Mouse (Mus musculus) urinary bladder, postnatal 10 days (tissue): ENCODE results near the gene Ube2h.
"Not testable (repeated sequence)": the region's sequence is repeated elsewhere in the genome, so short reads cannot be mapped to it uniquely, and the experiment has no call there.

ENCODE experiments used
- DNase-seq: peaks from one replicate; pipeline ENCODE4 v3.0.0; 2022; ENCODE audit warnings: low spot score

Gene Ube2h

DNA sequence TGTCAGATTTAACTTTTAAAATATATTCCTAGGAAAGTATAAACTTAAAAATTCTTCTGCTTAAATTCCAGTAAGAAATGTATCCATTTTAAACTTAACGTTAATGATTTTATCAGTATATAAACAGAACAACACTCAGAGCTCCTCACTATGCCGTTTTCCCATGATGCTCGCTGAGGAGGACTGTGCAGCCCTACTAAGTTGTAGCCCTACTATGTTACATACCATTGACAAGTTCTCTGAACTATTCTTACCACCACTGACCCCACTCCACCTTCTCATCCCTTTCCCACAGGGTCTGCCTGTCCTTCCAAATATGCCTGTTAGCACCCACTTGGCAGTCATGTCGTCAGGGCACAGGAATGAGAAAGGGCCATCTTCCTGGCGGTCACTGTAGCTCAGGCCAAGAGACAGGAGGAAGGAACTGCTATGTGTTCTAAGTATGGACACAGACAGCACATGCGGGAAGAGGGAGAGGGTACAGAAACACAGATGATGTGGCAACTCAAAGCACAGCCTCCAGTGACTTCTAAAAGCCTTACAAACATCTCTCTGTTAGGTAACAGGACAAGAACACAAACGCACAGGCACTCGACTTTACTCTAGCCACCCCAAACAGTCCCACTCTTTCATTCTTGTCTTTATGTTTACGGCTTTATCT, 60.9 kb downstream of the Ube2h start:
- no peak for DNase-seq

DNA sequence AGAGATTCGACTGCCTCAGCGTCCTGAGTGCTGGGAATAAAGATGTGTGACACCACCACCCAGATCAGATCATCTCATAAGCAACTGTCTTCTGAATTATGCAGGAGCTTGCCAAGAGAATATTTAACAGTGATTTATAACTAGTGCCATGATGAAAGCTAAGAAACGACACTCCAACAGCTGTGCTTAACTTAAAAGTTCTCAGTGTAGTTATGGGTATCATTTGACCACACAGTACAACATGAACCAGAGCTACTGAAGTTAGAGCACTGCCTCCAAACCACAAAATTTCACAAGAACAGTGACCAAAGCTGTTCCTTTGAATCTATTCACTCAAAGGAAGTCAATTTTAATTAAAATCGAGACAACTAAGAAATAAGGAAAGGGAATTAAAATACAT, 61.4 kb downstream of the Ube2h start:
- no peak for DNase-seq

DNA sequence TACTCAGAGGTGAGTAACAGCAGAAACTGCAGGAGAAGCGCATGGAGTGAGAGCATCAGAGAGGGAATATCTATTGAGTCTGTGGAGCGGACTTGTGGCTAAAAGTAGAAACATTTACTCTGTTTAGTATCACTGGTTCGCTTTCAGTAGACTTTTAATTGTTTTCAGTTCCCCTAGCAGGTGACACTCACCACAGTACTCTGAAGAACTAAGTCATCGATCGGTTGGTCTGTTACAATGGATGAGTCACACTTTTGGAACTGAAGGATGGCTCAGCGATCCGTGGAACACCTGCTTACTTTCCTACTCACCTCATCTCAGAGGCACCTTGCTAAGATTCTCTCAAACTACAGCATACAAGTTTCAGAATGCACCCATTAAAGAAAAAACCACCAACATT, 64.2 kb downstream of the Ube2h start:
- no peak for DNase-seq

DNA sequence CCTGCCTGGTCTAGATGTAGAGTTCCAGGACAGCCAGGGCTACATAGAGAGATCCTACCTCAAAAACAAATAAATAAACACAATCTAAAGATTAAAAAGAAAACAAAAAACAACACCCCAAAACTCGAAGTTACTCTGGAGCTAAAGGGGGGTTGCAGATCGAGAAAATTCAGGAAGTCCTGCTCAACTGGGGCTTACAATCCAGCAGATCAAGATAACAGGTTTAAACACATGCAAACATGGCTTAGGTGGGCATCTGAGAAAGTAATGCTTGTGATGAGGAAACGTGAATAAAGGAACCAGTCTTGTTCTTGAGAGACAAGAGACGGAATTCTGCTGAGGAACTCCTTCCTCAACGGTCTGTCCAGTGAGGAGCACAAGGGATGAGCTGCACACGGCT, 65.1 kb downstream of the Ube2h start:
- no peak for DNase-seq

DNA sequence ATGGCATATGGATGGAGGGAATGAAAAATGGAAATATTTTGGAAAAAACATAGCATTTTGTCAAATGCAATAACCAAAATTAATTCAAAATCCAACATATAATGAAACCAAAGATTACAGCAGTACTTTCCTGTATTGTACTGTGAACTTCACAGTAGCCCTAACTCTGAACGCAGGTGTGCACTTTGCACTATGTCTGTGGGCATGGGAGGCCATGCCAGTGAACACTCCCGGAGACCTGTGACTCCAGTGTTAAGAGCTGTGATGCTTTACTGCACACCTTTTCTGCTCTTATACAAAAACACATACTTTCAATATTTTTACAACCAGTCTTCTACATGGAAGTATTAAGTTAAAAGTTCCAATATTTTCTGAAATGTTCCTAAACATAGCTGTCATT, 66.3 kb downstream of the Ube2h start:
- no peak for DNase-seq

DNA sequence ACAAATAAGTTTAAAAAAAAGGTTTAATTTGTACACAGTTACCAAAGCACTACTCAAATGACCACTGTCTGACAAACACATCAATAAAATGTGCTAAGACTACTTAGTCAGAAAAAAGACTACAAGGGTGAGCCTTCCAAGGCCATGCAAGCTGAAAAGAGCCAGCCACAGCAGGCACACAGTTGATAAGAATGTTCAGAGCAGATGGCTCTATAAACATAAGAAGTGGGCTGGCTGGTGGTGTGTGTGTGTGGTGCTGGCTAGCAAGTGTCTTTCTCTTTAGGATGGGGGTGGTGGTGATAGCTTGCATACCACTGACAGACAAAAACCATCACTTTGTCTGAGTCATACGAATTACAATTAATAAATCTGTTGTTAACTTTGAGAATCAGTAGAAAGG, 67.8 kb downstream of the Ube2h start:
- no peak for DNase-seq

DNA sequence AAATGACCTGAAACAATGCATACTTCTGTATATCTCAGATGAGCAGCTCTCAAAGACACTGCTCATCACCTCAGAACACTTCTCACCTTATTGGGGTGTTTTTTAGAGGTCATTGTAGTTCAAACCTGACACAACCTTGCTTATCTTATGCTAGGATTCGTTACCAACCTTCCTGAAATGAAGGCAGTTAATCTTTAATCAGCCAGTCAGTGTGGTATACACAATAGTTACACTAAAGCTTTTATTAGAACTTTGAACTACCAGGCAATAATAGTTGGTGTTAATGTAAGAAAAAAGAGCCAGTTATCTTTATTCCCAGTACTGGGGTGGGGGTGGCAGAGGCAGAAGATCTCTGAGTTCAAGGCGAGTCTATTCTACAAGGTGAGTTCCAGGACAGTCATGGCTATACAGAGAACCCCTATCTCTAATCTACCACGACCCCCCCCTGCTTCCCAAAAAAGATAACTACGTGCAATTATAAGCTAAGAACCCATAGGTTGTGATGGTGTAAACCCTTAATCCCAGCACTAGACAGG, 72.5 kb downstream of the Ube2h start:
- DNase-seq = no peak

DNA sequence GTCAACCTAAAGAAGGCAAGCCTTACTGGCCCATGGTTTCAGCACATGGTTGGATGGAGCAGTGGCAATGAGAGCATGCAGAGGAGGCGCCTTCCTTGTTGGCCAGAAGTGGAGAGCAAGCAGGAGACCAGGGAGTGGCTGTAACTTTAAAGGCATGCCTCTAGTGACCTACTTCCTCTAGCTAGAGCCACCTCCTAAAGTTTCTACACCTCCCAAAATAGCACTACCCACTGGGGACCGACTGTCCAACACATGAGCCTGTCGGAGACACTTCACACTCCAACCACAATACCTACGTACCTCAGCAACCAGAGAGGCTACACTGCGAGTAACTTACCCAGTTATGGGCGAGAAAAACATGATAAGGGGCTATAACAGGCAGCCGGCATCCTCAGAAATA, 74.1 kb downstream of the Ube2h start:
- no peak for DNase-seq

DNA sequence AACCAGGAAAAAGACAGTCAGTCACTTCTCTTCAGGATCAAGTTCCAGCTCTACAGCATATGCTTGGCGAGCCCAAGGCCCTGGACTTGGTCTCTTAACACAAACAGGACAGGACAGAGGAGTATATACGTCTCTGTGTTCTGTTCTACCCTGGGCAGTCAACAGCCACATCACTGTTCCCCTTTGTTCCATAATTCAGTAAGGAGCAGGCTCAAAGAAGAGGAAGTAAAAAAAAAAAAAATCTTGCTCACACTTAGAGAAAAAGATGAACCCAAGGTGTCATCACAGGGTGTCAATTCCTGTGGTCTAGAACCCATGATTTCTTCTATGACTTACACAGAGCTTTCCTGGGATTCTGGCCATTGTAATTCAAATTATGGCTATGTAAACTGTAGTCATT, 75.4 kb downstream of the Ube2h start:
- no peak for DNase-seq

DNA sequence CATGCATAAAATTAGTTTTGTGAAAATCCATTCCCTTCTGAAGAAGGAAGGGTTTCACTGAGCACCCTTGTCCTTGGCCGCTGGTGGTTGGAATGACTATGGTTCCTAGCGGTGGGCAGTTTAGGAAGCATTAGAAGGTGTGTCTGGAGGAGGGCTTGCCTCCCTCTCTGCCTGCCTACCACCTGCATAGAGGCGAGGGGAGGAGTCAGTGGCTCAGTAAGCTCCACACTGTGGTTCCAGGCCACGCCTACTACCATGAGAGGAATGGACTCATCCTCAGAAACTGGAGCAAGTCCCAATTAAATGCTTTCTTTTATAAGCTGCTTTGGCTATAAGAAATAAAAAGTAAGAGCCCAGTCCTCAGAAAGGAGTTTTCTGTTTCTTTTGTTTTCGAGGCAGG, 76.0 kb downstream of the Ube2h start:
- no peak for DNase-seq

DNA sequence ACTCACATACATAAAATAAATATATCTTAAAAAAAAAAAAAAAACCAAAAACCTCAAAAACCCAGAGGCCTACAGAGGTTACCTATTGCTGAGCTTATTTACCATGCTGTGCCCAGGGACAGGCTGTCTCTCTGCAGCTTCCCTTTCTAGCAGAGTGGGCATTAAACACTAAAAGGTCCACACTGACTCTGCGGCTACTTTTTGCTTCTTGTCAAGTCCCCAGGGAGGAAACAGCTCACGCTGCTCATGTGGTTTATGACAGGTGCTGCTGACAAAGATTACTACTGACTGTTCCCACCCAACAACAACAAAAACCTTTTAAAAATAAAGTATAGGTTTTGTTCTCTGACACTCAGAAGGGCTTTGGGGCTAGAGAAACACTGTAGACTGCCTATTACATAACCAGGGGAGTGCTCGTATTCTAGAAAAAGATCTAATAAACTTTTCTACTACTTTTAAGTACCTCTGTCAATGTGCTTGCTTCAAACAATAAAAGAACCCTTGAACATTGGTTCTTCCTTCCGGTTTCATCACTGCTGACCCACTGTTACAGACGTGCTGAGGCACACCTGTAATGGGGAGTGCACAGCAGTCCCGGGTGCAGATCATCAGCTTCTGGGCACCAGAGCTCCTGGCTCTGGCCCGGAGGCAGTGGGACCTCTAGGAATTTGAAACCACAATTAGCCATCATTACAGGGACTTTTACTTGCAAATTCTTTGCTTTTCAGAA, 77.2 kb downstream of the Ube2h start:
- DNase-seq = no peak

DNA sequence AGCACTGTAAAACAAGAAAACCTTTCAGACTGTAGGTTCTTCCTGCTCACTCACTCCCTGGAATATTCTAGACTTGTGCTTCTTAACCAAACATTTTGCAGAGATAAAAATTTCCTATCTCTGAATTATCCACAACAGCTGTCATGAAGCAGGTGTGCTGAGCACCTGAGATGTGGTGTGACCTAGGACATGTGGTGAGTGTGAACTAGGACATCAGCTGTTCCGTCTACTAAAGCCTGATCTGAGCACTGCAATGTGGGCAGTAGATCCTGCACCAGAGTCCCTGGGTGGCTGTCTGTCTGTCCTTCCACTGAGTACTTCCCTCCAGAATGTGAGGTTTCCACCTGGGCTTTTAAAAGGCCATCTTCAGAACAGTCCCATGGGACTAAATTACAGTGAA, 79.6 kb downstream of the Ube2h start:
- DNase-seq = no peak

DNA sequence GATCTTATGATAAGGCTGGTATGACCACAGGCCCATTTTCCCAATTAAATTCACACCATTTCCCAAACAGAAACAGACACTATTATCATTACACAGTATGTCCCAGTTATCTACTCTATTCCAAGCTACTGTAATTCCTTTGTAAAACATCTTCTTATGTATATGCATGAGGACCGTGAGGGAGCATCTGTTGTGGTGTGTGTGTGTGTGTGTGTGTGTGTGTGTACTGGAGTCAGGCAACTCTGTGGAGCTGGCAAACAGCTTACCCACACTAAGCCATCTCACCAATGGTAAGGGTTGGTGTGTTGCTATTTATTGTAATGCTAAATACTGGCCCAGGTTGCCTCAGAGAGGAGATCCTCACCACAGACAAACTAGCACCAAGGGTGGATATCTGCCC, 82.0 kb downstream of the Ube2h start:
- DNase-seq = no peak

DNA sequence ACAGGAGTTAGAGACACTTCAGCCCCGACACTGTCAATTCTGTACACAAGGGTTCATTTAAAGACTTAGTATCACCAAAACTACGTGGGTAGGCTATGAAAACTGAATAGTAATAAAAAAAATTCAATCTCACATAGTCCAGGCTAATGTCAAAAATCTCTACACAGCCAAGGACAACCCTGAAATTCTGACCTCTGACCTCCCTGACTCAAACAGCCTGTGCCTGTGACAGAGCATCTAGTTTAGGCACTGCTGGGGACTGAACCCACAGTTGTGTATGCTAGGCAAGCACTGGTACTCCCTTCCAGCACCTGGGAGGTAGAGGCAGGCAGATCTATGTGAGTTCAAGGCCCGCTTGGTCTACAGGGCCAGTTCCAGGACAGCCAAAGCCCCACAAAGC, 86.8 kb downstream of the Ube2h start:
- DNase-seq = no peak

DNA sequence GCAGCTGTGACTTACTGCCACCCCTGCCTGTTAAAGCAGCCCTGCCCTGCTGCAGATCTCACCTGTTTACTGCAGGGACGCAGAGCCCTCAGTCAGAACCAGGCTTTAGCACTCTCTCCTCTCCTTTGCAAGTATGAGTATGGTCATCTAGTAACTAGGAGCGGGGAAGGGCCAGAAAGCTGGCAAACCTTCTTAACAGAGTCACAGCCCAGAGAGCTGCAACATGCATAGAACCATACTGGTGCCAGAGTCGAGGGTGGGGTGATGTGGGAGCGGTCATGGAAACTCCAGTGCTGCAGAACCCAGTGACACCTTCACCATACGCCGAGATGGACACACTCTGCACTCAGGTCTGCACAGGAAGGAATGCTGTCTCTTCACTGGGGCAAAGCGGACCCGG, 91.9 kb downstream of the Ube2h start:
- DNase-seq = no peak

DNA sequence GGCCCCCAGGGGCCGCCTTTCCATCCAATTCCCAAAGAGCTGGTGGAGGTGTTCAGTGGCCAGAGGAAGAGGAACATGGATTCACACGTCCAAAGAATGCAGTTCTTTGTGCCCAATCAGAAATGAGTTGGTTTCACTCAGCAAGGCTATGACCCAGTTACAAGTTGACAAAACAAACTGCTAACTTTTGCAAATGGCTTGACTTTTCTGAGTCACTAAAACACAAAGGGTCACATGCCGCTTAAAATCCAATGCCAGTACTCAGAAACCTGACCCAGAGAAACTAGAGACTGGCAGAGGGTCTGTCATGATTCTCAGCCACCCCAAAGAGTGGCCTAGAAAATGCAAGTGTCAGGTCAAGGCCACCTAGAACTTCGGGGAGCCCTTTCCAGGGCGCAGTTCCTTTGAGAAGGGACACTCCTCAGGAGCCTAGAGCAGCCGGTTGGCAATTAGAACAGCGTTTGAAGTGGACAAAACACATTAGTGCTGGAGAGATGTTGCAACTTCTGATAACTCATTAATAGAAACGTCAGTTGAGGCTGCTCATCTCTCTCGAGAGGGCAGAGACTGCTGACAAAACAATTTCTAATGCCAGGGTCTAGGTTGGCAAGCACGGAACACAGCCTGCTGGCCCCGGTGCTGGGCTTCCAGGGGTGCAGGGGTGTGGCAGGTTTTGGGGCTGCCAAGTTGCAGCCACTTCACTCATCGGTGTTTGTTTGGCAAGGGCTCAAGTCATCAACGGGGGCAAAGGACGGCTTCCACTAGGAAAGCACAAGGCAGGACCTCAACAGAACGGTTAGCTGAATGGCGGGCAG, 92.5 kb downstream of the Ube2h start:
- DNase-seq = no peak

DNA sequence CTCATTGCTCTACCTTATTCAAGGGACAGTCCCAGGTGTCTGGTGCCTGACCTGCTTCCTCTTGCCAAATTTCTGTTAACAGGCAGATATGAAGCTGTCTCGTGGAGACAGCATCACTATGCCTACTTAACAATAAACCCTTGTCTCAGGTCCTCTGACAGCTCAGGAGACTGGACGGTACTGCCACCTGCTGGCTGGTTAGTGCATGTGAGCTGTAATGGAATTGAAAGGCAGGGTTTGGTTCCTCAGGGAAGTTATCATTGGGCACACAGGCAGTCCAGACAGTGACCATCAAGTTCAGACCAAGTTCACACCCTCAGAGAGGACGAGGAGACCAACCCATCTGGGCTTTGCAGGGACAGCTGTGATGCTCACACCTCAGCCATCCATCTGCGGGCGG, 93.6 kb downstream of the Ube2h start:
- DNase-seq = no peak

DNA sequence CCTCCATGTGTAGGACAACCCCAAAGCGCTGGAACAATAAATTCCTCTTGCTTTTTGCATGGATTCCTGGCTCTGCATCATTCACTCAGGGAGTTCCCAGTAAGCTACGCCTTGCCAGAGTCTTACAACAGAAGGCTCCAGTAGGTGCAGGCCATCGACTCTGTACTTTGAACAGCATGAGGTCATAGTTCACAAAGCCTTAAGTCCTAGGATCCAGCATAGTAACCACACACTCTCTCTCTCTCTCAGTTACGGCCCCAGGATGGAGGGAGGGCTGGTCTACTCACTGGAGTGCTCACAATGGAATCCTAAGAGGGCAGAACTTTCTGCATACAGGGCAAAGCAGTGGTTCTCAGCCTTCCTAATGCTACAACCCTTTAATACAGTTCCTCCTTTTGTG, 95.5 kb downstream of the Ube2h start:
- DNase-seq = no peak

DNA sequence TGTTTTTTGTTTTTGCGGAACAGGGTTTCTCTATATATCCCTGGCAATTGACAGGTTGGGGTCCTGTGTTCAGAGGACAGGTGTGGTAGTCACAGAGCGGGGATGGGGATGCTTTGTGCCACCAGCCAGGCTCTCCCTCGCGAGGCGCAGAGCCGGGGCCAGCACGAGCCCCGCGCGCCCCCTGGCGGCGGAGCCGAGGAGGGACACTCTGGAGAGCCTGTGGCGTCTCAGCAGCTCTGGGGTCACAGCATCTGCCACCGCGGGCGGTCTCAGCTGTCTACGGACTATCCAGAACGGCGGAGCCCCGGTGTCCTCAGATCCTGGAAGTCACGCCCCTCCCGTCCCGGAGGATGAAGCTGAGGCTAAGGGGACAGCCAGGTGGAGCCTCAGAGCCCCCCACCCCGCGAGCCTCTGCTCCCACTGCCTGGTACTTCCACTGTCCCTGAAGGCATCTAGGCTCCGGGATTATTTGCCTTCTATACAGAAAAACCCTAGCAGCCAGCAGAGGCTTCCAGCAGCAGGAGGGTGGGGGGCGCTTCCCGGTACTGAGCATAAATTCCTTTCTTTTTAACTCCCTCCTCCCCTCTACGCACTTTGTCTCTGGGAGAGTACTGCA, 98.6 kb downstream of the Ube2h start:
- no peak for DNase-seq

DNA sequence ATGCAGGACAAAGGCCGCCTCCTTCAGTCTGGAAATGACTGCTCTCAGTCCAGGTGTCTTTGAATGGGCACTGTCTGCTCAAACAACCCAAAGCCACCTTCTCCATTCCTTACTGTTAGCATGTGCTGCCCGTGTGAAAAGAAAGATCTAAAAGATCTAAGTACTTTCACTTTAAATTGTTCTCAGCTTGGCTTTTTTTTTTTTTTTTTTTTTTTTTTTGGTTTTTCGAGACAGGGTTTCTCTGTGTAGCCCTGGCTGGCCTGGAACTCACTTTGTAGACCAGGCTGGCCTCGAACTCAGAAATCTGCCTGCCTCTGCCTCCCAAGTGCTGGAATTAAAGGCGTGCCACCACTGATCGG, 99.2 kb downstream of the Ube2h start:
- not testable (repeated sequence) for DNase-seq

DNA sequence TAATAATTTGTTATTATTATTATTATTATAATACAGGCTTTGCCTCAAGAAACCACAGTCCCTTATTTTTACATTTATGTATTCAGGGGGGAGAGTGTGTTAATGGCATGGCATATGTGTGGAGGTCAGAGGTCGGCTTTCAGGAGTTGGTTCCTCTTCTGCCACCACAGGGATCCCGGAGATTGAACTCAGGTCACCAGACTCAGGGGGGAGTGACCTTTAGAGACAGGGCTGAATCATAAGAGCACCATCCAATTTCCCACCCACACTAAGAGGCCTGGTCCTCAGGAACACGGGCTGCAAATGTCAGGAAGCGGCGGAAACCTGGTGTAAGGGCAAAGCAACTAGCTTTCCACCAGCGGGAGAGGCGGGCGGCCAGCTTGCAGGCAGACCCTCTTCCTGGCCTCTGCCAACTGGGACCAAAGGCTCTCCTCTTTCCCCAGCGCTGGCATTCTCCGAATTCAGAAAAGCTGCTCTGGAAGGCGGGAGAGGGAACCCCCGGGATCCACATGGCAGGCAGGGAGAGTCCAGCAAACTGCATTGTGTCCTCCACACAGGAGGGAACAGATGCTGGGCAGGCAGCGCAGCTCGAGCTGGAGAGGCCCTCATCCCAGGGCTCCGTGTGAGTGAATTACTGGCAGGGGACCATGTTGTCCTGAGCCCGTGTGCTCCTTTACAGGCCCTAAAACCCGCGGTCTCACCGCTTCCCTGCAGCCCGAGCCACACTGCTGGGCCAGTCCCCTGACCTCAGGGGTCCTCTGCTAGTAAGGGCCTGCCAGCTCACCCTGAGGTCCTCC, 99.8 kb downstream of the Ube2h start:
- no peak for DNase-seq

DNA sequence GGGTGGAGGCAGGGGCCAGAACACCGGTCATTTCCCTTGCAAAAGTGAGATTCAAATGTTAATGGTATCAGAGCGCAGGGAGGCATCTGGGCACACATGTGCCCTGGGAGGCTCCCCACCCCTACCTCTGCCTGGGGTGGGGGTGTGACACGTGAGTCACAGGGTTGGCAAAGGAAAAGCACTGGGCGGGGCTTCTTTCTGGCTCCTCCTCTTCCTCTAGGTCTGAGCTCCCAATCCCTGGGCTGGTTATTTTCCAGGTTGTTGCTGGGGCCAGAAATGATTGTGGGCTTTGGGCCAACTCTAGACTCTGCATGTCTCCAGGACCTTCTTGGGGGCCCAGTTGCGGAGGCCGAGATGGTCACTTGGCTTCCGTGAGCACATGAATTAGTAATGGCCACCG, 108.2 kb downstream of the Ube2h start:
- DNase-seq = no peak
